Mouse (Mus musculus) frontal cortex, adult 2 months (tissue): ENCODE data around the gene 5730480H06Rik. TPM values are rescaled to one million over a fixed set of nuclear protein-coding genes. Genes with fewer than 3 reads are reported as not detected.

Experiments used
- DNase-seq, 2 experiments: peaks; one replicate each; pipeline ENCODE4 v3.0.0; 2022; ENCODE audit warnings: low spot score in 1 of 2; ENCODE audit errors: extremely low spot score in 1 of 2
- polyA plus RNA-seq: library from polyadenylated mRNA; depleted of rRNA; stranded (reverse); fragments of >200 nt; gene quantifications from 2 replicates; pipeline ENCODE4 v1.2.3, GENCODE M21; 2012; rRNA removed

5730480H06Rik gene
- polyA plus RNA-seq, result 16.5 and 19.2 TPM in 2 replicates

DNA sequence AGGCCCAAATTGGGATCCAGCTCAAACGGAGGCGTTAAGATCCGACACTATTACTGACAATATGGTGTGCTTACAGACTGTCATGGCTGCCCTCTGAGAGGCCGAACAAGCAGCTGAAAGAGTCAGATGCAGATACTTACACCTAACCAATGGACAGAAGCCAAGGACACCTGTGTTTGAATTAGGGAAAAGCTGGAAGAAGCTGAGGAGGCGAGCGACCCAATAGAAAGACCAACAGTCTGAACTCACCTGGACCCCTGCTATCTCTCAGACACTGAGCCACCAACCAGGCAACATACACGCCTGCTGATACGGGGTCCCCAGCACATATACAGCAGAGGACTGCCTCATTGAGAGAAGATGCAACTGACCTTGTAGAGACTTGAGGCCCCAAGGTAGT lies at the start of gene 5730480H06Rik:
Gene 5730480H06Rik, plus strand, starts transcription at position 301 of the 400 bp plus-strand sequence.
- DNase-seq, result no peak

DNA sequence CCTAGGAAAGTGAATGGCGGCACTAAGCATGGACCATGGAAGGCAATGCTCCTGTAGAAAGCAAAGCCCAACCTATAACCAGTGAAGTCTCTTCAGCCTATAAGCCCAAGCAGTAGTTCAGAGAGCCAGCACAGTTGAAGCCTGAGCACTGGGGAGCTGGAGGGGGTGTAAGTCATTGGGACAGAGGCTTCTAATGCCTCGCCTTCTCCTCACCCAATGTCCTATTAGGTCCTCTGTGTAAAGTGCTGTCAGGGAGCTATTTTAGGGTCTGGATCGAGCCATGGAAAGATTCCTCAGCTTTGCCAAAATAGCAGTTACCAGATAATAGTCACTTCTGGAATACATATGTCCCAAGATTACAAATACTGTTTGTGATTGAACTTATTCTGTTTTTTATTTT lies 26.6 kb upstream of the 5730480H06Rik start:
- DNase-seq, result no peak

DNA sequence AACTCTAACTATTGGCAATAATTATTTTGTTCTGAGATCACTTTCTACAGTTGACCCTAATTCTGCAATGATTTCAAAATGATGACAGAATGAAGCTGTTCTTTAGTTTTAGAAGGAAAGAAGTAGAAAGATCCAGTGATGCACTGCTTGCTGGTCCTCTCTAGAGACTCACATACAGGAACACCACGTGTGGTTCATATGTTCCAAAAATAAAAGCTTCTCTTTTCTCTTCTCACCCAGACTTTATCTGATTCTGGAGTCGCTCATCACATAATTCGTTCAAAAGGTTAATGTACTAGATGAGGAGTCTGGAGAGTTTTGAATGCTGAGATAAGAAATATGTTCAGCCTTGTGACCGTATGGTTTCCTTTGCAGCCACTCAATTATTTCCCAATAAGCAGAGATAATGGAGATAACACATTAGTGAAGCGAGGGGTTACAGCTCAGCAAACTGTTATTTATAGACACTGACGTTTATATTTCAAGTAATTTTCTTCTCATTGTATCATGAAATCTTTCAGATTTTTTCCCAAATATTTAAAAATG lies 12.6 kb upstream of the 5730480H06Rik start:
- no peak for DNase-seq

DNA sequence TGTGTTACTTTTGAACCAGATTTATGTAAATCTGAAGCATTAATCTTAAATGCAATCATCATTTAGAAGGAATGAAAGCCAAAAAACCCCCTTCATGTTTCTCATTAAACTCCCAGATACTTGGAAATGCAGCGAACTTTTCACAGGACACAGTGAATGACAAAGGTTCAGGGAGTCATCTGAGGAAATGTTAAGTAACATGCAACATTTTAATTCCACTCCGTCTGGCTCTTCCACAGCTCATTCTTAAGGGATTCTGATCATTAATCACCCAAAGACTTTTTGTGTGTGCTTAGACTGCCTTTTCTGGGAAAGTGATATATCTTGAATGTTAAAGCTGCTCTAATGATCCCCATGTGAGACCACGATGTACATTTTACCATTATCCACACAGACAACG lies 7.2 kb upstream of the 5730480H06Rik start:
- no peak for DNase-seq

DNA sequence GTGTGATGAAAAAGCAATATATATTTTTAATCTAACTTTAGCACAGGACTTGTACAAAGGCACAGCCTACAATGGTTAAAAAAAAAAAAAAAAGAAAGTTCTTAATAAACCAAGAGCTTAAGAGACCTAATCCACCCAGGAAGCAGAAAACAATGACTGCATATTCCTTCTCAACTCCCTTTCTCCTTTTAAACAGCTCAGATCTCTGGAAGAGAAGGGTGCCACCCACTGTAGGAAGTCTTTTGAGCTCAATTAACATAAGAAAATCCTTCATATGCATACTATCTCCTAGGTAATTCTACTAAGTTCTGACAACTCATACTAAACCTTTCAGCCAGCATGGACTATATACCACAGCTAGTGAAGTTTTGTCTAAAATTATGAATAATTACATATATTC lies 1.5 kb upstream of the 5730480H06Rik start:
- DNase-seq, result no peak

DNA sequence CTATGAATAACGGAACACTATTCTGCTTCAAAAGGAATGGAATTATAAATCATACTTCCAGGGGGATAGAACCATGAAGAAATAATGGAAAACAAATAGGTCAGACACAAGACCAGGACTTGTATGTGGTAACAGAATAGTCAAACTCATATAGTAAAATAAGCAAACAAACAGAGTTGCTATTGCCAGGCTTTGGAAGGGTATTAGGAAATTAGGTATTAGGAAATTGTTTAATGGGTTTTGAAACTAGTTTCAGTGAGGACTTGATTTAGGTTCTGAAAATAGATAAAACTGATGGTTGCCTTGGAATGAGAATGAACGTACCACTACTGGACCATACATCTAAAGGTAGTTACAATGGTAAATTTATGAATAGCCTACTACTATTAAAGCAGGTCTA lies 2.0 kb downstream of the 5730480H06Rik start:
- DNase-seq, result no peak

DNA sequence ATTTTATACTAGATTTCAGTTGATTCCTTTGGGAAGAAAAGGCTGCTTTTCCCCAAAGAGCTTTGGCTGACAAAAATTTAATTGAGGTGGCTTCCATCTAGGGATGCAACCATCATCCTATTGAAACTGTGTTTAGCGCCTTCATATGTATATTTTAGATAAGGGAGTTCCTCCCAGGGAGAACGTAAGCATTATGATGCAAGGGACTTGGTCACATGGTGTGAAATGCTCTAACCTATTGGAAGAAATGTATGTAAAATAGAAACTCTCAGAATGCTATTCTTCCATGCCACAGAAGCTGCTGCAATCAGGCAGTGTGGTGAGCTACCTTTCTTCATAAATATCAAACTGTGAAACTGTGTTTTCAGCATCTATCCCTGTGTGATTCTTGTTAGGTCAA lies 3.1 kb downstream of the 5730480H06Rik start:
- DNase-seq, result no peak

DNA sequence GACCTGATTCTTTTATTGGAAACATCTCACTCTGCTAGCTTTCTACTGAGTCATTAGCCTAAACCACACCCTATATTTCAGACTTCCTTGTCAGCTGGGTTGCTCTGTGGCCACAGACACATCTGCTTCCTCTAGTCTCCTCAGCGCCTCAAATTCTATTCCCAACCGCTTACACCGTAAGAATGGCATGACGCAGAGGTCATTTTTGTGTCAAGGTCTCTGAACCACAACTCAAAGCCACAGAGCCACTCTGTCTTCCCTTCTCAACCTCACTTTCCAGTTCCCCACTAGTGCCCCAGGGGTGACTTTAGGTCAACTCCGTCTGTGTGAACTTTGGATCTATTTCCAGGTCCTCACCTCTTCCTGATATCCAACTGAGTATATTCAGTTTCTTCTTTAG lies 3.7 kb downstream of the 5730480H06Rik start:
- DNase-seq, result no peak

DNA sequence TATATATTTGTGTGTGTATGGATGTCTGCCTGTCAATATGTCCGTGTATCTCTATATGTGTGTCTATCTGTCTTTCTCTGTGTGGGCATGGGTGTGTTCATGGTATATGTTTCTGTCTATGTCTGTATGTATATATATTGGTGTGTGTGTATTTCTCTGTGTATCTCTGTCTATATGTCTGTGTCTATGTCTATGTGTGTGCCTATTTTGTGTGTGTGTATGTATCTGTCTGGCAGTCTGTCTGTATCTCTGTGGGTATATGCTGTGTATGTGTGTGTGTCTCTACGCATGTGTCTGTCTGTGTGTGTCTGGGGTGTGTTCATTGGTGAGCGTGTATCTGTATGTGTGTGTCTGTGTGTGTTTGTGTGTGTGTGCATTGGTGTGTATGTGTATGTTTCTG lies 5.7 kb downstream of the 5730480H06Rik start:
- no peak for DNase-seq

DNA sequence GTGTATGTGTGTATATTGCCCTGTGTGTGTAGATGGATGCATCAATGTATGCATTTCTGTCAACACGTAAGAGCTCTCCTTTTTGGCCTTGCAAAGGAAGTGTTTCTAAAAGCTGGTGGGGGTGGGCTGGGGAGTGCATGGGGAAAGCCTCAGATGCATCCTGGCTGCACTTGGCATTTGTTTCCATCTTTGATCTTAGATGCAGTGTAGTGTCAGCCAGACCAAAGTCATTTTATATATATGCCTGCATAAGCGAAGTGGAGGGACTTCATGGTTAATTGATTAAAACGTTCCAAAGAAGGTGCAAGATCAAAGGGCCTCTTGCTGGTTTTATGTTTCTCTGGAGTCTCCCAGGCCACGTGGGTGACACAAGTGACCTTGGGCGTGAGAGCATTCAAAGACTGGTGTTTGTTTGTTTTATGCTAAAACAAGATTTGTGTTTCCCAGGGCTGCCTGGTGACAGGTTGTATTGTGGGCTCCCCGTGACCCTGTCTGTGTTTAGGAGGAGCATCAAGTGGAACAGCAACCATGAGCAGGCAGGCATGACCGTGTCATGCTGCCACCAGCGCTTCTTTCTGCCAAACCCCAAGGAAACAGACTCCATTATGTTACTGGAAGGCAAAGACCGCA lies 6.2 kb downstream of the 5730480H06Rik start:
- no peak for DNase-seq

DNA sequence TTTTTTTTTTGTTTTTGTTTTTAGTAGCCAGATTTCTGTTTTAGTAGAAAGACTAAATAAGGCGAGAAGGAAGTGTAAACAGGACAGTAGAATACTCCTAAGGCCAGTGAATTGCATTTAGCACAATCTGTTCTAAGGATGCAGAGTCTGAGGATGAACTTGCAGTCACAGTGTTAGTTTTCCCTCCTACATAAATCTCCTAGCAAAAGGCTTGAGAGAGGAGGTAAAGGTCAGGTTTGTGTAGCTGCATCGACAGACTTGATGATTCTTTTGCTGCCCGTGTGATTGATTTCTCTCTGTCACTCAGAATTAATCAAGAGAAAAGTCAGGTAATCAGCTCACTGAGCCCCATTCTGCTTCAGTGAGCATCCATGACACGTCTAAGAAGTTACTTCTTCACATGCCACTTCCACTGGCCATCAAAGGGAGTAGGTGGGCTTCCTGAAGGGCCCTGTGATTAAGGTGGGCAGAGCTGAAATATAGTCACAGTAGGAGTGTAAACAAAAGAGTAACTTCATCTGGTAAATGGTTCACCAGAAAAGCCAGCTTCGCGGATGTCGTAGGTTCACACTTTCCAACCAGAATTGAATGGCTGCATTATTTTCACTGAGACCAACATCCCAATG lies 13.2 kb downstream of the 5730480H06Rik start:
- DNase-seq, result no peak

DNA sequence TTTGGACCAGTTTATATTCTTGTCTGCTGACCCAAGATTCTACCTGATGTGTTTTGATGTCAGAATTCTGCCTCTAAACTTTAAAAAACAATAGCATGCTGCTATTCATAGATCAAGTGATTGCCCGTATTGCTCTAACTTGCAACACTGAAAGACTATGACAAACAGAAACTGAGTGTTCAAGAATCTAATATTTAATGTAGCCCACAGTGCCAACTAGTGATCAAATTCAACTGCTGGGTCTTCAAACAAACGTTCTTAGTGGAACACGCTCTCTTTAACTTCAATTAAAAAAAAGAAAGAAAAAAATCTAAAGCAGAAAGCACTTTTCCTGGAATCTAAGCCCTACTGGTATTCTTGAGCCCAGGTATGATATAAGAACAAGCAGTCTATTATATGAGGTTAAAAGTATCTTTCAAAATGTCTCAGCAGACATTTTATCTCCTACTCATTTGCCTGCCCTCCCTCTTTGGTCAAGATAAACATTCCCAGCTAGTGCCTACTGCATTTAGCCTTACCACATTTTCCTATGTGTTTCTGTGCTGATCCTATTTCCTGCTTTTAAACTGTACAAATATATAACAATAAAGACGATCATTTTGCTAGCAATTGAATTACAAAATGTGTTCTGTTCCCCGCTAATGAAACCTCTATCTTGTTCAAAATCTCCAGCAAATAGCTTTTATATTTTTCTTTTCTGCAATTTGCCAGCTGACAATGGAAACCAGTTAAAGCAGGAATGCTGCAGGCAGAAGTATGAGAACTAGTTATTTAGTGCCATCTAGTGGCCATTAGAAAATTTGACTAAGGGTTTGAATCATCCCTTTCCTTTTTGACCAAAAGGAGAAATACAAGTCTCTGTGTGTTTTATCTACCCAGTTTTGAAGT lies 17.6 kb downstream of the 5730480H06Rik start:
- DNase-seq, result peak in 1 of 2 experiments; percentile 61

DNA sequence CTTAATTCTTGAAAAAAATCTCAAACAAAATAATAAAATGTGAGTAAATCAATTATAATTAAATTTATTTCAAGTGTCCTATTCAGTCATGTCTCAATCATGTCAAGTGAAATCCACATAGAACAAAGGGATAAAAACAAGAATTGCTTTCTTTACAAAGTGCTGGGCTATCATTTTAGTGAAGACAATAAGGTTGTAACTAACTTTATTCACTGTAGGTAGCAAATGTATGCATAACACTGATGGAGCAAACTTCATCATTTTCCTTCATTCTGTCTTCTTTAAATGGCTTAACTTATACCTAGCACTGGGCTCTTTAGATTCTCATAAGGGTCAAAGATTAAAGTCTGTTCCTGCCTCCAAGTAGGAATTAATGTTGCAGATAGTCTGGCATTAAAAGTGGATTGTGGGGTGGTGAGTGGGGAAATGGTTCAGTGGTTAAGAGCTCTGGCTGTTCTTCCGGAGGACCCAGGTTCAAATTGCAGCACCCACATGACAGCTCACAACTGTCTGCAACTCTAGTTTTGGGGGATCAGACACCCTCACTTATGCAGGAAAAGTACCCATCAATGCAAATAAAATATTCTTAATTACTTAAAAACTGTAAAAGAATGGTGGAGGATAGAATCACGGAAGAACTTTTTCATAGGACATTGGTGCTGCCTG lies 18.4 kb downstream of the 5730480H06Rik start:
- DNase-seq, result no peak

DNA sequence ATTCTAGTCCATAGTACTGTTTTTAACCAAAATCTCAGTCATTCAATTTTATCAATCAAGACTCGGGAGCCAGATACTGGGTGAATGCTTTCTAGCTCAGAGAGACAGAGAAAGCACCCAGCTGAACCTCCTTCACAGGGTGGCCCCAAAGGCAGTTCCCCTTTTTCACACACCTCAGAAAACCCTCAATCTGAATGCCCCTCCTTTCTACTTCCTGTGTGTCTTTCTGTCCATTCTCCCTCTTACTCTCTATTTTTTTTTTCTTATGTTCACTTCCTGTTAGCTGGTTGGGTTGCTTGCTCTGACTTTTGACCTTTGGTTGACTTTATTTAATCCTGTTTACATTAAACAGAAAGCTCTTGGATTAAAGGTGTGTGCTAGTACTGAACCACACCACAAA lies 21.6 kb downstream of the 5730480H06Rik start:
- no peak for DNase-seq

DNA sequence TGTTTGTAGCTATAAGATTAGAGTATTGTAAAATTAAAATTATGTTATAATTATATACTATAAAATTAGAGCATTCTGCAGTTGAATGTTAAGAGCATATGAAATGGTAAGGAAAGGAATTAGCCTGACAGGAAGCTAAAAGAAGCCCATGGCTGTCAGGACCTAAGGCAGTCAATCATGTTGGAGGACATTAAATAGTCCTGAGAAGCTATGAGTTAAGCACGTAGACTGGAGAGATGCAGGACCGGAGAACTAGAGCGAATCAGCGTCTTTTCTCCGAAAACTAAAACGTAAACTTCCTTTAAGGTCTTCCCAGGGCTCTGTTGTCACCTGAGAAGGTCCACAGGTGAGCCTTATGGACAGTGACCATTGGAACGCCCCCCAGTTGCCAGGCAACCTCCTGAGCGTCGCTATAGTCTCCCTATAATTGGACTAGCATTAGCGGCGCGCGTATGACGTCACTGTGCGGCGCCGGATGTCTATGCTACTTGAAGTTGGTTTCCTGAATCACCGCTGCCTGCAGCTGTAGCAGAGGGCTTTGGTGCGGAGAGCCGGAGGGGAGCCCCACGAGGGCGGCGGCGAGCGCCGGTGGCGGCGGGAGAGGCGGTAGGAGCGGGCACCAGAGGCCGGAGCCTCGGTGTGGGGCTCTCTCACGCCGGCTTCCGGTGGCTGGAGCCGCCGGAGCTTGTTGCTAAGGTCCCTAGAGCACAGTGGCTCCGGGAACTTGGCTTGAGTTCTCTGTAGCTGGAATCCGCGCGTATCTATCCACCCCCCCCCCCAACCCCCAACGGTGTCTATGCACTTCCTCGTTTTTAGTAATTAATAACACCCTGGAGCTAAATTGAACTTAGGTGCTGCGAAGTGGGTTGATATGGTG lies 44.4 kb downstream of the 5730480H06Rik start:
- peak; percentile 93 to 96 for DNase-seq

DNA sequence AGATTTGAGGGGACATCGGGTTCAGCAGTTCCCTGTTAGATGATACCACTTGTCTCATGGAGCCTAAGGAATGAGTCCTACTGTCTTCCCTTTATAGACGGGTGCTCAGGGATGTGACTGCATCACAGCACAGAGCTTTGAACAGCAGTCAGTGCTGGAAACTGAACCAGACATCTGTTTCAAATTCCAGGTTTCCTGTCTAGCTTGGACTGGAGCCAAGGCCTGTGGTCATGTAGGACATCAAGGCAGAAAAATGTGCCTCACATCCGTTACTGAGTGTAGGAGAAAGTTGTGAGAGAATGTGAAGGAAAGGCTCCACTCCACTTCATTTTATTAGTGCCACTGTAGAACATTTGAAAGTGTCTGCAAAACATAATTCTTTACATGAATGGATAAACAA lies 74.7 kb downstream of the 5730480H06Rik start:
- peak in 1 of 2 experiments; percentile 15 for DNase-seq

DNA sequence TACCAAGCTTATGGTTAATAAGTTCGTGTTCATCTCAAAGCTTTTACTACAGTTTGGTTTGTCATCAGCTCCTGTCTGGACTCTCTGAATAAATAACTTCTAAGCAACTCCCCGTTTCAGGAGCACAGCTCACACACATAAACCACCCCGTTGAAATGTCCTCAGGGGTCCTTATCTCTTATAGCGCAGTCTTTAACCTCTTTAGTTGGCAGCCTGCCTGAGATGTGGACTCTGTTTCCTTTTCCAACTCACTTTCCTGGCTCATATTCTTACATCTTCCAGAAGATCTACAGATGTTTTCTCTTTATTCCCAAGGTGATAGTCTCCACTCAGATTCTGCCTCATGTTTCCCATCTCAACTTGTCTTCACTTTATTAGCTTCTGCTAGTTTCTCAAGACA lies 80.5 kb downstream of the 5730480H06Rik start:
- no peak for DNase-seq

DNA sequence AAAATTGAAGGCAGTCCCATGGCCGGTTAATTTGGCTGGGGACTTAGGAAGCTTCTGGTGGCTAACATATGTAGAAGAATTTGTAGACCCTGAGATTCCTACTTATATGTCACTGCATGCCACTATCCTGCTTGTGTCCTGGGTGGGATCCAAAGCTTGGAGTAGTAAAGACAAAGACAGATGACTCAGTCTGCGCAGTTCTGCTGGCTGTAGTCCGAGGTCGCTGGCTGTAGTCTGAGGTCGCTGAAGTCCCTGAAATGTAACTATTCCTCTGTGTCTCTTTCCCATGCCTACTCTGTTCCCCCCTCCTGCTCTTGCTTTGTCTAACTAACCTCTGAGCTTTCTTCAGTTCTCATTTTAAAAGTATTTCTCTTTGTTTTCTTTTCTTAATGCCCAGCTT lies 82.6 kb downstream of the 5730480H06Rik start:
- DNase-seq, result no peak

DNA sequence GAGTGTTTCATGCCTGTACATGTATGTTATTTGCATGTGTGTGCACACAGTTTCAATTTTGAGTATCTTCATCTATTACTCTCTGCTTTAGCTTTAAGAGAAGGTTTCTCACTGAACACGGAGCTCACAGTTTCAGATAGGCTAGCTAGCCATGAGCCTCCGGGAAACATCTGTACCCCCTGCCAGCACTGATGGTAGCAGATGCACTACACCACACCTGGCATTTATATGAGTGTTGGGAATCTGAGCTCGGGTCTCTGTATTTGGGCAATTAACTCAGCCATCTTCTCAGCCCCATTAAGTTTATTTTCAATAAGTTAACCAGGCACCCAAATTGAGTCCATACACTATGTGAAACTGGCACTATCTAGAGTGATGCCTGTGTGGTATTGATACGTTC lies 83.7 kb downstream of the 5730480H06Rik start:
- DNase-seq, result no peak

DNA sequence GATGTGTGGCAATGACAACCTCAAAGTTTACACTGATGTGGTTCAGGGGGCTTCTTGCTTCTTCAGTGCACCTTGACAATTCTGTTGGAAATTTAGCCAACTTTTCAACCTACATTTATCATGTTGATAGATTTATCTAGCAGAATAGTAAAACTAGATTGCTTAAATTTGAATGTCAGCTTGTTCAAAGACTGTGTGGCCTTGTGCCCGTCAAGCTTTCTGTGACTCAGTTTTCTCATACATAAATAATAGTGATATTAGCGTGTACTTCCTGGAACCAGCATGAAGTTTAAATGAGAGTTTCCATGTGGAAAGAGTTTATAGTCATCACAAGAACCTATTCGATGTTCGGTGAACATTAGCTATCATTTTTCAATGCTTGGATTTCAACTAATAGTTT lies 84.5 kb downstream of the 5730480H06Rik start:
- DNase-seq, result no peak
